Mouse (Mus musculus): ENCODE results near the gene Lbh.

DNA sequence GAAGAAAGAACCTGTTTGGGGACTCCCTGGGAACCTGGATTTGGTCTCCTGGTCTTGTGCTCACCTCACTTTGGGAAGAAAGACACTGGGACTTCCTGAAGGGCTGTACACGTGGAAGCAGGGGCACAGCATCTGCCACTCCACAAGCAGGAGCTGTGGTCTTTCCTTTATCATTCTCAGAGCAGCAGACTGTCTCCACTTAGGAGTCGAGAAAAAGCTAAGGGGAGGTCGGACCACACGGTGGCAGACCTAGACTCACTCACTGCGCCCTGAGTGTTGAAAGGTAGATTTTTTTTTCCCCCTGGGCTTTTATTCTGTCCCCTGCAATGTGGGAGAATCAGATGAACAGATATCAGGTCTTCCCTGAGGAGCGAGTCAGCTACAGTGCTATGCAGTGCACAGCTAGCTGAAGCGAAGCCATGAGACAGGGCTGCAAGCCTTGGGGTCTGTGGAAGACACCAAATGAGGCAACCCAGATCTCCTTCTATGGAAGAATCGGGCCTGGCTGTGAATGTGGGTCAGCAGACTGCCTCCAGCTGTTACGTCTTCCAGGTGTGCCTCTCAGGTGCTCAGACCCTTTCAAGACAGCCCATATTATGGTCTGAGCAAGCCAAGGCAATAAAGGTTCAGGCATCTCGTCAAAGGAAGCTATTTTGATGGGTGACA, 11.7 kb upstream of the Lbh start:
- TF ChIP-seq CTCF (IDR thresholded peaks at IDR 0.05; ENCODE audit: insufficient read depth, low read depth, low read length), result no peak
- TF ChIP-seq POLR2A (IDR thresholded peaks at IDR 0.05; ENCODE audit: insufficient read depth, low read depth, low read length), result no peak
